ENCODE assay signal across 8 mouse cellular contexts in the genomic region with DNA sequence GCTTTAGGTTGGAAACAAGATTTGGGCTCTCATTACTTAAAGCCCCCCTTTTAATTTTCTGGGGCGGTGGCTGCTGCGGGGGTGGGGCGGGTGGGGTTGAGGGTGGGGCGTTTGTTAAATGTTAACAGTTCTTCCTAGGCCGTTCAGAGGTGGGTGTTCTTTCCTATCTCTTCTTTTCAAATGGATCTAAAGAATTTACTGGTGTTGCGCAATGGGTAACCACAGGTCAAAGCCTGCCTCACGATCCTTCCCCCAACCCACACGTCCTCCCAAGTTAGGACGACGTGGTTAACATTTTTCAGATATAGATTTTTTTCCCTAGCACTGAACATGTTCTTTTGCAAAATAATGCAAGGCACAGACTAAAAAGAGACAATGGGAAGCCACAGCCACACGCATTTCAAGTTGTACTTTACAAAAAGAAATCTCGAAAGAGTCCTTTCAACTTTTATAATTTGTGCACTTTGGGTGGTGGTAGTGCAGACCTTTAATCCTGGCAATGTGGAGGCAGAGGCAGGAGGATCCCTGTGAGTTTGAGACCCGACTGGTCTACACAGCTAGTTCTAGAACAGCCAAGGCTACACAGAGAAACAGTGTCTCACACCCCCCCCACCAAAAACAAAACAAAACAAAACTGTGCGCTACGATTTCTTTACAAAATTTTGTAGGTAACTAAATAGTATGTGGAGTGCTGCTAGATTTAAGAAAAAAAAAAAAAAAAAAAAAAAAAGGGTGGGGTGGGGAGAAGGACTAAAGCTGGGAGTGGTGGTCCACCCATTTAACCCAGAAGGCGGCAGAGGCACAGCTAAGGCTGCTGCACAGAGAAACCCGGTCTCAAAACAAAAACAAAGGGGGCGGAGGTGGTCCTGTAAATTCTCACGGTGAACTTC. TPM values are rescaled to one million over a fixed set of nuclear protein-coding genes. Genes with fewer than 3 reads are reported as not detected.
DNase-seq lines count a peak whose midpoint lies in the region; ATAC-seq lines count a peak whose summit lies in the region.

No protein-coding gene starts in this region.

- peak overlapping the region; percentile 82; the same call in 1 of the 2 replicates for H3K27ac ChIP-seq in heart, embryonic 13.5 days (replicated peaks)
- no peak overlapping the region for H3K27ac ChIP-seq in hindbrain, embryonic 12.5 days
- H3K27ac ChIP-seq in midbrain, embryonic 10.5 days (replicated peaks): 0 out of 2 replicates have a peak overlapping the region, but pooled peaks have one; percentile 74

- DNase-seq in heart, postnatal 4 days: no peak
- DNase-seq in MEL-GATA-1-ER (ENCODE audit: extremely low read depth, low read depth): peak; percentile 86
- no peak for DNase-seq in midbrain, embryonic 10.5 days (ENCODE audit: low spot score)
- no peak for DNase-seq in adrenal gland, postnatal 14 days
- no peak for DNase-seq in left cerebral cortex, adult 11 months (ENCODE audit: low spot score)
- no peak for DNase-seq in embryo, embryonic 10 days (ENCODE audit: low spot score)

- H3K4me3 ChIP-seq in heart, embryonic 13.5 days: peak overlapping the region; percentile 81
- peak overlapping the region; percentile 53 for H3K4me3 ChIP-seq in hindbrain, embryonic 12.5 days
- H3K4me3 ChIP-seq in midbrain, embryonic 10.5 days: peak overlapping the region; percentile 66

- H3K36me3 ChIP-seq in heart, embryonic 13.5 days: no peaks in the 10 kb centered on the region
- no peaks in the 10 kb centered on the region for H3K36me3 ChIP-seq in hindbrain, embryonic 12.5 days
- no peaks in the 10 kb centered on the region for H3K36me3 ChIP-seq in midbrain, embryonic 10.5 days

- no peaks in the 10 kb centered on the region for H3K9me3 ChIP-seq in heart, embryonic 13.5 days
- no peaks in the 10 kb centered on the region for H3K9me3 ChIP-seq in hindbrain, embryonic 12.5 days (replicated peaks)
- H3K9me3 ChIP-seq in midbrain, embryonic 10.5 days (replicated peaks): no peaks in the 10 kb centered on the region

- WGBS in heart, embryonic 13.5 days: 46% methylated on average over 19 of the region's 19 CpGs
- WGBS in hindbrain, embryonic 12.5 days: 72% methylated on average over 19 of the region's 19 CpGs
- WGBS in midbrain, embryonic 10.5 days: 73% methylated on average over 19 of the region's 19 CpGs

- no peaks in the 10 kb centered on the region for H3K27me3 ChIP-seq in heart, embryonic 13.5 days (replicated peaks)
- no peaks in the 10 kb centered on the region for H3K27me3 ChIP-seq in hindbrain, embryonic 12.5 days
- H3K27me3 ChIP-seq in midbrain, embryonic 10.5 days (ENCODE audit: low read depth, poor library complexity, severe bottlenecking): no peaks in the 10 kb centered on the region

- ATAC-seq in heart, embryonic 13.5 days (ENCODE audit: extremely low read depth, insufficient number of reproducible peaks, low FRiP score, low TSS enrichment): no peak
- ATAC-seq in hindbrain, embryonic 12.5 days (ENCODE audit: low FRiP score): no peak; the same call in 1 of the 2 replicates

- H3K4me2 ChIP-seq in heart, embryonic 13.5 days: peak overlapping the region; percentile 91
- peak overlapping the region; percentile 83 for H3K4me2 ChIP-seq in hindbrain, embryonic 12.5 days (replicated peaks)

- peaks cover 18% of the 10 kb centered on the region for H3K4me1 ChIP-seq in heart, embryonic 13.5 days
- peaks cover 5% of the 10 kb centered on the region; the same call in 1 of the 2 replicates for H3K4me1 ChIP-seq in hindbrain, embryonic 12.5 days
- peaks cover 7% of the 10 kb centered on the region; the same call in 1 of the 2 replicates for H3K4me1 ChIP-seq in midbrain, embryonic 10.5 days

- H3K9ac ChIP-seq in heart, embryonic 13.5 days: peak overlapping the region; percentile 86
- H3K9ac ChIP-seq in hindbrain, embryonic 12.5 days: no peak overlapping the region

RNA-seq across cellular contexts. Expression of gene Frrs1, which starts 1.3 kb away (rescaled TPM):
- 17.1 and 18.1 TPM in 2 replicates for polyA plus RNA-seq in heart, embryonic 13.5 days (2015; fragmentation: Nextera tagmentation; extraction: Ambion mirVana)
- 10 to 100 TPM in 1 of 2 experiments, 1 to 10 TPM in 1; 8.0 to 11.9 TPM for total RNA-seq in heart, postnatal 4 days (2021)
- 6.0 and 10.2 TPM in 2 replicates for polyA plus RNA-seq in hindbrain, embryonic 12.5 days (2016; fragmentation: Nextera tagmentation; extraction: Ambion mirVana)
- 8.5 and 11.5 TPM in 2 replicates for polyA plus RNA-seq in midbrain, embryonic 10.5 days (2016; fragmentation: Nextera tagmentation; extraction: Ambion mirVana)
- 14.3 and 21.6 TPM in 2 replicates for total RNA-seq in adrenal gland, postnatal 14 days (2021)

RNA-seq across cellular contexts. Expression of gene Agl, which starts 52.6 kb away (rescaled TPM):
- polyA plus RNA-seq in heart, embryonic 13.5 days (2015; fragmentation: Nextera tagmentation; extraction: Ambion mirVana): 43.3 and 44.3 TPM in 2 replicates
- total RNA-seq in heart, postnatal 4 days (2021): 100 to 1,000 TPM; 134 to 148 TPM
- polyA plus RNA-seq in hindbrain, embryonic 12.5 days (2016; fragmentation: Nextera tagmentation; extraction: Ambion mirVana): 18.6 and 21.0 TPM in 2 replicates
- 9.0 and 12.0 TPM in 2 replicates for polyA plus RNA-seq in midbrain, embryonic 10.5 days (2016; fragmentation: Nextera tagmentation; extraction: Ambion mirVana)
- 43.6 and 46.4 TPM in 2 replicates for total RNA-seq in adrenal gland, postnatal 14 days (2021)
